In genomic region chr2:143305747-143306570, GRCm38 (mm10) we compare ENCODE assay signal across 12 mouse cellular contexts.
DNase-seq lines count a peak whose midpoint lies in the region; ATAC-seq and TF ChIP-seq lines count a peak whose summit lies in the region.
"Had no signal": no experiment of that assay in that cellular context is flagged by ENCODE, and none has a peak within 500 bp of the region (broad histone marks: within the 10 kb centered on the region; RNA-seq: fewer than 3 reads in every experiment).

No protein-coding gene starts in this region.

- no peak for TF ChIP-seq CTCF in layer of hippocampus, adult 2 months (conservative IDR thresholded peaks at IDR 0.05)

- no peaks in the 10 kb centered on the region for H3K27me3 ChIP-seq in forebrain, embryonic 13.5 days
- no peaks in the 10 kb centered on the region for H3K27me3 ChIP-seq in neural tube, embryonic 15.5 days (replicated peaks)
- H3K27me3 ChIP-seq in limb, embryonic 10.5 days (ENCODE audit: low read depth, poor library complexity, severe bottlenecking), result no peaks in the 10 kb centered on the region

- 70% methylated on average over 4 of the region's 4 CpGs for WGBS in forebrain, embryonic 13.5 days
- 56% methylated on average over 4 of the region's 4 CpGs for WGBS in neural tube, embryonic 15.5 days
- 78% methylated on average over 4 of the region's 4 CpGs for WGBS in limb, embryonic 10.5 days

- H3K36me3 ChIP-seq in forebrain, embryonic 13.5 days (ENCODE audit: poor library complexity, severe bottlenecking), result no peaks in the 10 kb centered on the region
- H3K36me3 ChIP-seq in neural tube, embryonic 15.5 days, result no peaks in the 10 kb centered on the region
- H3K36me3 ChIP-seq in limb, embryonic 10.5 days, result no peaks in the 10 kb centered on the region

- no peak overlapping the region for H3K4me2 ChIP-seq in forebrain, embryonic 13.5 days
- H3K4me2 ChIP-seq in neural tube, embryonic 15.5 days, result no peak overlapping the region

- 0 out of 2 replicates have a peak overlapping the region, but pooled peaks have one; percentile 31 for H3K27ac ChIP-seq in forebrain, embryonic 13.5 days
- H3K27ac ChIP-seq in layer of hippocampus, adult 2 months, result peak overlapping the region; percentile 24; the same call in 1 of the 2 replicates
- peak overlapping the region; percentile 24; the same call in 1 of the 2 replicates for H3K27ac ChIP-seq in neural tube, embryonic 15.5 days (replicated peaks)
- no peak overlapping the region for H3K27ac ChIP-seq in limb, embryonic 10.5 days
- H3K27ac ChIP-seq: kidney, postnatal 0 days had no signal

- no peaks in the 10 kb centered on the region for H3K9me3 ChIP-seq in forebrain, embryonic 13.5 days (replicated peaks)
- no peaks in the 10 kb centered on the region for H3K9me3 ChIP-seq in neural tube, embryonic 15.5 days (replicated peaks)
- H3K9me3 ChIP-seq in limb, embryonic 10.5 days (replicated peaks), result no peaks in the 10 kb centered on the region

- no peak overlapping the region for H3K9ac ChIP-seq in forebrain, embryonic 13.5 days
- H3K9ac ChIP-seq in neural tube, embryonic 15.5 days (replicated peaks), result no peak overlapping the region

- H3K4me1 ChIP-seq in forebrain, embryonic 13.5 days, result 0 out of 2 replicates have a peak, but pooled peaks cover 2% of the 10 kb centered on the region
- H3K4me1 ChIP-seq in neural tube, embryonic 15.5 days, result no peaks in the 10 kb centered on the region; the same call in 1 of the 2 replicates
- no peaks in the 10 kb centered on the region for H3K4me1 ChIP-seq in limb, embryonic 10.5 days

- no peak overlapping the region for H3K4me3 ChIP-seq in forebrain, embryonic 13.5 days
- no peak overlapping the region for H3K4me3 ChIP-seq in layer of hippocampus, adult 2 months
- H3K4me3 ChIP-seq in neural tube, embryonic 15.5 days (replicated peaks), result no peak overlapping the region
- H3K4me3 ChIP-seq in limb, embryonic 10.5 days, result no peak overlapping the region

- ATAC-seq in forebrain, embryonic 13.5 days, result peak; percentile 94
- ATAC-seq in neural tube, embryonic 15.5 days (ENCODE audit: low FRiP score), result peak; percentile 97
- ATAC-seq: lung, postnatal 0 days had no signal

- peak; percentile 17 to 35 for DNase-seq in frontal cortex, postnatal 10 days (ENCODE audit: low spot score in 2 of 2)
- DNase-seq in frontal cortex, postnatal 25 days (ENCODE audit: low spot score in 2 of 2), result no peak
- DNase-seq in layer of hippocampus, adult 2 months (ENCODE audit: low spot score in 2 of 2), result peak; percentile 19 to 24
- DNase-seq in ovary, postnatal 14 days (ENCODE audit: low spot score), result no peak
- no peak for DNase-seq in lung, adult 18-20 months
- no peak for DNase-seq in limb, embryonic 10.5 days (ENCODE audit: low spot score)
- DNase-seq: adrenal gland, postnatal 10 days; gastrocnemius, postnatal 14 days had no signal

Comparison
In these comparisons a context has a peak if more than half of its experiments do, and no peak if none do; other contexts are left out.
1. DNase-seq: peak in frontal cortex, postnatal 10 days (2 of 2) and layer of hippocampus, adult 2 months (2 of 2); none in frontal cortex, postnatal 25 days (0 of 2), ovary, postnatal 14 days (single experiment), lung, adult 18-20 months (0 of 2) and limb, embryonic 10.5 days (single experiment).